Mouse (Mus musculus) A20 (cell line): ENCODE results near the gene Abca16.

Experiments used
- DNase-seq: peaks from one replicate; pipeline ENCODE4 v3.0.0-alpha.2; 2011; ENCODE audit warnings: low read depth, low spot score

The Abca16 gene

DNA sequence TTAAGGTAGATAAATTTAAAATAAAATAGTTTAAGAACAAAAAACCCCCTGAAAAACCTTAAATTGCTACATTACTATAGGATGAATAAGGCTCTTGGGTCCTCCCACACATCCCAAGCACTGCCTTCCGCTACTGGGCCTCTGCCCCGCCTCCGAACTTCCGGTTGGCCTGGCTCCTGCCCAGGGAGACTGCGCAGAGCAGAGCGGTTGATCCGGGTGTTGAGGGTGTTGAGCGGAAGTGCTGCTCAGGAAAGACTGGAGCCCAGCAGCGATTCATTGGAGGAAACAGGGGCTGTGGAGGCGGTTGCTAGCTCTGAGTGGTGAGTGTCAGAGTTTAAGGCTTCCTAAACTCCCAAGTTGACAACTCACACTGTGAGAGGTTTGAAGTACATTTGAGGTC, at the start of gene Abca16:
Gene Abca16, plus strand, starts transcription at position 201 of the 400 bp plus-strand sequence.
- DNase-seq, result no peak

DNA sequence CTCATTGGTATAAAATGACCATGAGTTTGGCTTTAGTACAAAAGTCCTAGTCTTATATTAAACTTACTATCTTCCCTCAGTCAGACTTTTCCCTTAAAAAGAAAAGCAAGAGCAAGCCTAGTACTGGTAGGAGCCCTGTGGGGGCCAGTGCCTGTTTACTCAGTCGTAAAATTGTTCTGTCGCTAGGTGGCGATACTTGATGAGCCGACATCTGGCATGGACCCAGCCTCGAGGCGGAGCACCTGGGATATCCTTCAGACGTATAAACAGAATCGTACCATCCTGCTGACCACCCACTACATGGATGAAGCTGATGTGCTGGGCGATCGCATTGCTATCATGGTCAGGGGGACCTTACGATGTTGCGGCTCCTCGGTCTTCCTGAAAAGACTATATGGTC, 48.3 kb upstream of the Abca16 start:
- DNase-seq, result no peak

DNA sequence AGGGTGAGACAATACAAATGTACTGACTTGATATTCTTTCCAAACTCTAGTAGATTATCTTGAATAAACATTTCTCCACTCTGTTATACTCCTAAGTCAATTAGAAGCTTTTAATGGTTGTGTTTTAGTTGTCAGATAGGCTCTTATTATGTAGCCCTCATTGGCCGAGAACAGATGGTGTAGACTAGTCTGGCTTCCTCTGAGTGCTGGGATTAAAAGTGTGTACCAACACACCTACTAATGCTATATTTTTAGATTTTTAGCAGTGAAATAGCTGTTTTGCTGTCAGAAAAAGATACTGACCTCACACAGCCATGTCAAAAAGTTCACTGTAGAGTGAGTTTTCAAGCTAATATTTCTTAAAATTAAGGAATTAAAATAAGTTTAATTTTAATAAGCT, 2.9 kb downstream of the Abca16 start:
- DNase-seq, result no peak

DNA sequence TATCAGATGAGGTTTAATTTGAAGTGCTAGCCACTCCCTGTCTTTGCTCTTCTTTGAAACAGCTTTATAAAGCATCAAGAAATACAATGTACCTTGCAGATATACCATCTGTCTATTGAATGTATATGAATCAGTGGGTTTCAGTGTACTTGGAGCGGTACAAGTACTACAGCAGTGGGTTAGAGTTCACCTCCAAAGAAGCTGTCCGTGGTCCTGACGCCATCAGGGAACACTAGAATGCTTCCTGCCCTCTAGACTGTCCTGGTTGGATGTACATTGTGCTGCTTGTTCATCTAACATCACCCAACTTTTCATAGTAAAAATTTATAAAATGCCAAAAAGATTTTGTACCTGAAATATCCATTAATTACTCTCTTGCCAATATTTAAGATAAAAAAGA, 17.2 kb downstream of the Abca16 start:
- DNase-seq, result no peak

DNA sequence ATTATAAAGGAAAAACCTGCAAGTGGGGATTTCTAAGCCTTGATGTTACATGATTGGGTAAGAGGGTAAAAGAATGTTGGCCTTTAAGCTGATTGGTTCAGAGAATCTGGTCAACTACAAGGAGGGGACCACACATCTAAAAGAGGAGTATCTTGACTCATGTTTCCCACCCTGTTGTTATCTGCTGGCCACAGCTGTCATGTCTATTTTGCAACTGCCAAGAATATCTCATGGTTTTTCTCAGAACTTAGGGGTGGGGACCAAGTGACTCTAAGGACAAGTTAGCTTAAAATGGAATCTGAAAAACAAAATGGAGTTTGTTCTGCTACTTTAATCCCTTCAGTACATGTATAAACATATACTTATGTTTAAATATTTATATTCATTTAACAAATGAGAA, 22.0 kb downstream of the Abca16 start:
- DNase-seq, result no peak

DNA sequence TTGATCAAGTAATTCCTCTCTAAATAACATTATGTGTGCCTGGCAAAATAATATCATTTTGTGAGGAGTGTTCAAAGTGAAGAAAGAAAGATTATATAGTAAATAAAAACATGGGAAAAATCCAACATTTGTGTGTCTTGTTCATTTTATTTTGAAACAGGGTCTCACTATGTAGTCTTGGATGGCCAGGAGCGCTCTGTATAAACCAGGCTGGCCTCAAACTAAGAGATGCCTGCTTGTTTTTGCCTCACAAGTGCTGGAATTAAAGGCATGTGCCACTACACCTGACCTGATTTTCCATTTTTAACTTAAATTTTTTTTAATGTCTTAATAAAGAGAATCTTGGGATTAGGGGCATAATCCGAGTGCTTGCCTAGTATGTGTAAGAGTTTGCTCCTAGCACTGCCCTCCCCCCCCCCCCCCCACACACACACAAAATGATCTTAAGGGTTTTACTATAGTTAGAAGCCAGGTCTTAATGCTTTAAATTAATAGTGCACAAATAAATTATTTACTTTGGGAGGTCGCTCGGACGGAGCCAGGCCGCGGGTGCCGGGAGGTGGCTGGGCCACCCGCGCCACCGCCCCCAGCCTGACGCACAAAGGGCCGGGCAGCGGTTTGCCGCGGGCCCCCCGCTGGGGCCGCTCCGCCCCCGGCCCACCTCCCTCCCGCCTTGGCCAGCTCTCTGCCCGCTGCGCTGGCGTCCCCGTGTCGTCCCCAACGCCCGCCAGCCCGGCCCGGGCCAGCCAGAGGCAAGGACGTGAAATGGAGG, 94.6 kb downstream of the Abca16 start:
- DNase-seq, result no peak

DNA sequence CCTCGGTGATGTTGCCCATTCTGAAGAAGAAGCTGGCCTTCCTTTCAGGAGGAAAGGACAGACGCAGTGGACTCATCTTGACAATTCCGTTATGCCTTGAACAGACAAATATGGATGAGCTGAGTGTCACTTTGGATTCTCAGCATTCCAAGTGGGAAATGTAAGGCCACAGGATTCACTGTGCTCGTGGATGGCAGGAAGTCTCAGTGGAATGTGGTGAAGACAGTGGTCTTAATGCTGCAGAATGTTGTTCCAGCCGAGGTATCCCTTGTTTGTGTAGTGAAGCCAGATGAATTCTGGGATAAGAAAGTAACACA, 95.2 kb downstream of the Abca16 start:
- no peak for DNase-seq

DNA sequence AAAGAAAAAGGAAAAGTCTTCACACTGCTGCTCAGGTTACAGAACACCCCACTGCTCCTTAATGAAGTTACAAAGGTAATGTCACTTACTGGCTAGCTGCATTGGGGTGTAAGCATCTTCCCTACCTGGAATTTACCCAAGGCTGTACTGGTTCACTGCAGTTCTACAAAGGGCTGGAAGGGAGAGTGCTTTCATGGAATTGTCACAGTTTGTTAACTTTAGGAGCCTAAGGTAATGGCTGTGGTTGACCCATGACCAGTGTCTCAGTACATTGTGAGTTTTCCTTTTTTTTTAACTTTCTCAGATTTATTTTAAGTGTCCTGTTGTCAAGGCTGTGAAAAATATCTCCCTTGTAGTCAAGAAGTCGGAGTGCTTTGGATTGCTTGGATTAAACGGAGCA, 125.4 kb downstream of the Abca16 start:
- no peak for DNase-seq

DNA sequence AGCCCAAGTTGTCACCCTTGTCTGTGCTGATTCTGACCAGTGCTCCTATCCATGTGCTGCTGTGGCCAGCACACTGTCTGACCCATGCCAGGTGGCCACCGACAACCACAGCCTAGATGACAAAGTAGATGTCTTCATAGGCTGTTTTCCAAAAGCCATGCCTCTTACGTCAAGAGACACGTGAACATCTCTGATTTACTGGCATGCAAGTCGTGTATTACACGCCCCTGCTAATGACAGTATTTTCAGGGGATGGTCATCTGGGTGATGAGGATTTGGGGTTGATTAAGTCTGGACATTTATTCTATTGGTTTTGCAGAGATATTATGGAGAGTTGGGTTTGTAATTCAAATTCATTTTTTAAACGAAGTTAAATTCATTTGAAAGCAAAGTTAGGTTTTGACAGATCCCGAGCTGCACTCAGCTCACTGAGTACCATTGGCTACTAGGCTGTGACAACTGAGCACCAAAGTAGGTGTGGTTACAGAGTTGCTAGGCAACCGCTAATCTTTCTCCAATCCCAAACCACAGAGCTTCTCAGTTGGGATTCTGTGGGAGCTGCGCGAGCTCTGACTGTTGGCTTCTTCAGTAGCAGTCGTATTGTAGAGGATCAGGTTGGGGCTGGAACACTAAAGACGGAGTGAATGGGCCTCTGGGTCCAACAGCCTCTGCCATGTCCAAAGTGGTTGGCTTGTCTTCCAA, 143.2 kb downstream of the Abca16 start:
- DNase-seq, result no peak

DNA sequence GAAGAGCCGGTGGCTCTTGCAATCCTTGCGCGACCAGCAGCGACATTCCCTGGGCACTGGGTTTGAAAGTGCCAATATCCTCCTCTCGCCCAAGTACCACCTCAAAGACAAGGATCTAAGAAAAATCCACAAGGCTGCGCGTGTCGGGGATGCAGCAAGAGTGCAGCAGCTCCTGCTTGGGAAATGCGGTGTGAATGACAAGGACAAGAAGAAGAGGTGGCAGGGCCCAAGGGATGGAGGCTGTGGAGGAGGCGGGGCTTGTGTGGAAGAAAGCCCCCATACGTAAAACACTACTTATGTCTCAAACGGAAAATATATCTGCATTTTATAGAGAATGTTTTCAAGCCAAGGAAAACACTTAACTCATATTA, 143.7 kb downstream of the Abca16 start:
- DNase-seq, result no peak

DNA sequence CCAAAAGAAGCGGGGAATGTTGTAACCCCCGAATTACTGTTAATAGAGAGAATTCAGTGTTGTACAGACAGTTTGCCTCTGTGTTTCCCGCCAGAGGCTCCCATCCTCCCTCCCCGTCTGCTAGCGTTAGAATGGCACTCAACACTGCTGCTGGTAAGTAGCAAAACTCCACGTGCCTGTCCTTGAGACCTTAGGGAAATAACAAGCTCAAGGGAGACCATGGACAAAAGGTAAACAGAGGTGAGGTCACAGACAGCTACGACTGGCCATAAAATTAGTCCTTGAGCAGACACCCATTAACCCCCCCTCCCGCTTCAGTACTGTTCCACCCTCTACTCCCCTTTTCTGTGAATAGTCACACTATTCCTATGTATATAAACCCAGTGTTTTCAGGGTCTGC, 157.9 kb downstream of the Abca16 start:
- DNase-seq, result no peak

DNA sequence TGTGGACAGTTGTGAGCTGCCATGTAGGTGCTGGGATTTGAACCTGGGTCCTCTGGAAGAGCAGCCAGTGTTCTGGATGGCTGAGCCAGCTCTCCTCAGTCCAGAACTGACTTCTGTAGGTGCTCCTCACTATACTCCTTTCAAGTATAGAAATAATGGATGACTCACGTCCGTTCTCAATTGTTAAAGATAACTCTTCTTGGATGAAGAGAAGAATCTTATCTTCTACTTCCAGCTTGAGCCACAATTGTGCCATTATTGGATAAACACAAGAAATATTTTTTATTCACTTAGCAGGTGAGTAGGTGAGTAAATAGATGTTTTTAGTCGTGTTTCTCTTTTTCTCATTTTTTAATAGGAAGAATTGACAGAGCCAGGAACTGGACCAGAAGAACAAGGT, 167.1 kb downstream of the Abca16 start:
- no peak for DNase-seq
